Mouse (Mus musculus): ENCODE results near the gene Zcchc10.
A peak's percentile ranks its signal among the peaks of the same experiment; 100 is the strongest.
"Not testable (repeated sequence)": the region's sequence is repeated elsewhere in the genome, so short reads cannot be mapped to it uniquely, and the experiment has no call there.

Gene Zcchc10

GRCm38 (mm10) chr11:53318041-53318440 lies 6.4 kb upstream of the Zcchc10 start:
- DNase-seq, result no peak

GRCm38 (mm10) chr11:53318568-53318967 lies 5.9 kb upstream of the Zcchc10 start:
- DNase-seq, result not testable (repeated sequence)

DNA sequence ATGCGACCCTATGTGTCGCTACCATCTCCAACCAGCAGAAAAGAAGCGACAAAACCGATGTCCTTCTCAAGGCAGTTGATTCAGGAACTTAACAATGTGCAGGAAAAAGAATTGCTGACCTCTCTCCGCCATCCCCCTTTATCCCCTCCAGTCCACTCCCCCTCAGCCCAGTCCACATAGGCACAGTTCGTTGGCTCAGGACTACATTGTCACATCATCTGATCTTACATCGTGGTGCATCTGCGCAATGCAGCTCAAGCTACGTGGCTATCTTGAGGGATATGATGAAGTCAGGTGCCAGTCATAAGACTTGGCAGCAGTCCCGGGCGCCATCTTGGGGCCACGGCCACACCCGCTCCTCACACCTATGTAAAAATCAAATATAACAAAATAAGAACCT lies 4.6 kb upstream of the Zcchc10 start:
- DNase-seq, result not testable (repeated sequence)

DNA sequence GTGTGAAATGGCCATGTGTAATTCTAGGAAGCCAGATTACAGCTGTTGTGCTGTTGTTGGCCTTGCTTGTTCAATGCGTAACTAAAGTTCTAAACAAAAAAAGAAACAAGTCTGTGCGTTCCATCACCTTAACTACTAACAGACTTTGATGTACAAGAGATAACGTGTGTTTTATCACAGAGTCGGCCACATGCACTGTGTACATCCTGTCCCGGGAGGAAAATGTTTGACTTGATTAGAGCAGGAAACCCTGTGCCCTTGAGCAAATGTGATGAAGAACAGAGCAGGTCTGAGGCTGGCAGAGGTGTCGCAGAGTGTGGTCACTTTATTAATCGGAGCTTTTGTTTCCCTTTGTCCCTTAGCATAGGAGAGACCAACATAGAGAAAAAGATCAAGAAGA lies 5.8 kb downstream of the Zcchc10 start:
- no peak for DNase-seq

DNA sequence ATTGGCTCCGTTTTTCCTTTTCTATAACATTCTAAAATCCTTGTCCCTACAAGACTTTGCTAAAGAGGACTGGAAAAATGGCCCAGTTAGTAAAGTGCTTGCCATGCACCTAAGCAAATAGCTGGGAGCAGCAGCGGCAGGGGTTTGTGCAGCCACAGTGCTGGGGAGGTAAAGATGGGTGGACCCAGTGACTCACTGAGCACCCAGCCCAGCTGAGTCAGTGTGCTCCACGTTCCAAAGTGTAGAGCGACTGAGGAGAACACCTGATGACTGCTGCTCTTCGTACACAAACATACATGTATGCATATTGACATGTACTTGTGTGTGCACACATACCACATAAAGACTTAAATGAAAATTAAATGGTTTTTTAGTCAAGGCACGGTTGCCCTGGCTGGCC lies 6.6 kb downstream of the Zcchc10 start:
- DNase-seq, result no peak

GRCm38 (mm10) chr11:53332076-53332680 lies 7.7 kb downstream of the Zcchc10 start:
- DNase-seq, result no peak

- DNase-seq, result no peak
These were observed 11.2 kb downstream of the Zcchc10 start for GRCm38 (mm10) chr11:53335505-53336181.

DNA sequence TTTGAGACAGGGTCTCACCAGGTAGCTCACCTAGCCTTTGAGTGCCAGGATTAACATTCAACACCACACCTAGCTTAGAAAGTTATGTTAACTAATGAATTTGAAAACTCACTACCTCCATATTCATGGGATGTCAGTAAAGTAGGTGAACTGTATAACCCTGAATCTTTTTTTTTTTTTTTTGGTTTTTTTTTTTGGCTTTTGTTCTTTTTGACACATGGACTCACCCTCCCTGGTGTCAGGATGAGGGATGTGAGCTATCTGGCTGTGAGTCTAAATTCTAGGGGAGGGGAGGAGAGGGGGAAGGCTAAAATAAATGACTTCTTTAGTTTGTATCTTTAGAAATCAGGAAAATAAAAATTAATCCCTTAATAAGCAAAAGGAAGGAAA lies 11.7 kb downstream of the Zcchc10 start:
- no peak for DNase-seq

DNA sequence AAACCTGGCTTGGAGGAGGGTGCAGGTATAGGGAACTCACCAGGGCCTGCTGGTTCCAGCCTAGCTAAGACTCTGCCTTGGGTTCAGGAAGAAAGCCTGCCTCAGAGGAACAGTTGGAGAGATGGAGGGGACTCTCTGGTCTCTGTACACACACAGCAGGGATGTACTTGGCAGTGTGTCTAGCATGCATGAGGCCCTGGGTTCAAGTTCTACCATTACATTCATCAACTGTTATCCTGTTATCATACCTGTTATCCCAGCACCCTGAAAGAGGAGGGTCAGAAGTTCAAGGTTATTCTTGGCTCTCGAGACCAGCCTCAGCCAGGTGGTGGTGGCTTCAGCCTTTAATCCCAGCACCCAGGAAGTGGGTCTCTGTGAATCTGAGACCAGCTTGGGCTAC lies 12.4 kb downstream of the Zcchc10 start:
- DNase-seq, result no peak

GRCm38 (mm10) chr11:53337684-53338083 lies 13.2 kb downstream of the Zcchc10 start:
- DNase-seq, result no peak

- DNase-seq, result not testable (repeated sequence)
These were observed 16.5 kb downstream of the Zcchc10 start for GRCm38 (mm10) chr11:53341019-53341418.

GRCm38 (mm10) chr11:53342711-53343110 lies 18.2 kb downstream of the Zcchc10 start:
- no peak for DNase-seq

- DNase-seq, result no peak
These were observed 20.8 kb downstream of the Zcchc10 start for GRCm38 (mm10) chr11:53345328-53345727.

- DNase-seq, result no peak
These were observed 21.3 kb downstream of the Zcchc10 start for GRCm38 (mm10) chr11:53345738-53346137.

DNA sequence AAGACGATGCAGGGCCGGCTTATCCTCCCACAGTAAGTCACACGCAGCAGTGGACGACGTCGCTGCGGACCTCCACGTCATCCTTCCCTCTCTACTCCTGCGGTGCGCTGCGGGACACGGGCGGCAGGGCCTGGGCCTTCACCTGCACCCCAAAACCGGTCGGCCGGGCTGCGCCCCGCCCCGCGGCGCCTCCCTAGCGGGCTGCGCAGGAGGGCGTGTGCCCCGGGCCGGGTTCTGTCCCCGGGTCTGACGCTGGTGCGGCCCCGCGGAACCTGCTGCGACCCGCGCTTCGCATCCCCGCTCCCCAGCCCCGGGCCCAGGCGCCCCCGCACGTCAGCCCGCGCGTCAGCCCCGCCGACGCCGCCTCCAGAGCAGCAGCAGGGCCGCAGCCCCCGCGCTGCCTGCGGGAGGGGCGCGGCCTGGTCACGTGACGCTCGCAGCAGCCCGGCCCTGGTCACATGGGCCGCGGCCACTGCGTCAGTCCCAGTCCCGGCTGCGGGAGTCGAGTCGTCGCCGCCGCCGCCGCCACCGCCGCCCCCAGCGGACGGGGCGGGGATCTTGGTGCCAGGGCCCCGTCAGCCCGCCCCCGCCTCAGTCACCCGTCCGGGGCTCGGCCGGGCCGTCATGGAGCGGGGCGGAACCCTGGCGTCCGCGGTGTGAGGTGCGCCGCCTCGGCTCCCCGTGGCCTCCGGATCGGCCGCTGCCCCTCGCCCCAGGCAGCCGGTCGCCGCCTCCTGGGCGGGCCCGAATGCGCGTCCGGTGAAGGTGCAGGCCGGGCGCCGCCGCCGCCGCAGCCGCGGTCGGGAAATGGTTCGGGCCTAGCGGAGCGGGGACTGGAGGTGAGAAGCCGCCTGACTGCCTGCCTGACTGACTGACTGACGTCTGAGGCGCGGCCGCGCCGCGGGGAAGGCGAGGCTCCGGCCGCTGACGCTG lies 26.1 kb downstream of the Zcchc10 start, which contains the start of gene Aff4:
TSS of gene Aff4 (plus strand) at position 543 of the 933 bp plus-strand sequence.
- peak; percentile 87 to 95 for DNase-seq

GRCm38 (mm10) chr11:53351224-53351942 lies 26.9 kb downstream of the Zcchc10 start:
- DNase-seq, result peak; percentile 32 to 60

- DNase-seq, result peak in 1 of 2 experiments; percentile 19
These were observed 27.6 kb downstream of the Zcchc10 start for GRCm38 (mm10) chr11:53351943-53352590.

DNA sequence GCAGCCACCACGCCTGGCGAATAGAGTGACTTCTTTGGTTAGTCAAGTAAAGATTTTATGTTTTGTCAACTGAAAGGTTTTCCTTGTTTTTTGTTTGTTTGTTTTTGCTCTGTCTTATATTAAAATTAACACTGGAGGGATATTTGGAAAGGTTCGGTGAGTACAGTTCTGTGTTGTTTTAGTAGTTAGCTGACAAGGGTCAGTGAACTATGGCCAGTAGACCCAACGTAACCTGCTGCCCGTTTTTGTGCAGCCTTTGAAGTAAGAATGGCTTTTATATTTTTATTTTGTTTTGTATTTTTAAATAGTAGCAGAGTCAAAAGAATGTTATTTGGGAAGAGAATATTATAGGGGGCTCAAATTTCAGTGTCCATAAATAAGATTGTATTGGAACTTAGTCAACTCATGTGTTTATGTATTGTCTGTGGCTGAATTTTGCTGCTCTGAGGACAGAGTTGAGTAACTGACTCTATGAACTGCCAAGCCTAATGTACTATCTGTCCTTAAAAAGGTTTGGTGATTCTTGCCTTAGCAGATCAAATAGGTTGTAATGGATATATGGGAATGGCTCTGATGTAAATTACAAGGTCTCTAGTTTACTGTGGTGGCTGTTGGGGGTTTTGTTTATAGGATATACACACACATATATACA lies 34.2 kb downstream of the Zcchc10 start:
- no peak for DNase-seq

GRCm38 (mm10) chr11:53367032-53367431 lies 42.6 kb downstream of the Zcchc10 start:
- no peak for DNase-seq

DNA sequence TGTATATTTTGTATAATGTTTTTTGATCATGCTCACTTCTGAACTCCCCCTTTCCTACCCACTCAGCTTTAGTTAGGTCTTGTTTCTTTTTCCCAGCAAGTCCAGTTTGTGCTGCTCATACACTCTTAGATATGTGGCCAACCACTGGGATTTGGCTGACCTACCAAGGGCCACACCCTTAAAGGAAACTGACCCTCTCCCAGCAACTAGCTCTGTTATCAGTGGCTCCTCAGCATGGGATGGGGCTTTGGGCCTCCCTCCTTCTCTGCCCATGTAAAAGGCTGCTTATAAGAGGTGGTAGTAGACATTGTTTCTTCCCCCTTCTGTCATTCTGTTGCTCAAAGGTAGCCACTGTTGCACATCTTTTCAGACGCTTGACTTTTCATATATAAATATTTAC lies 54.4 kb downstream of the Zcchc10 start:
- DNase-seq, result no peak
